Mouse (Mus musculus): ENCODE measurements around the gene Ahrr.

- TF ChIP-seq CTCF (IDR thresholded peaks at IDR 0.05; ENCODE audit: low read depth, low read length) (no peak), POLR2A (IDR thresholded peaks at IDR 0.05; ENCODE audit: insufficient read depth, low read length) (no peak), EP300 (IDR thresholded peaks at IDR 0.05; ENCODE audit: insufficient read depth, low read depth, low read length) (no peak)
Measured at GRCm38 (mm10) chr13:74316789-74317169, 24.6 kb upstream of the Ahrr start.
